Mouse (Mus musculus) midbrain, embryonic 10.5 days (tissue): Measurements from ENCODE around the gene Psmd6. TPM values are rescaled to one million over a fixed set of nuclear protein-coding genes. Genes with fewer than 3 reads are reported as not detected.

Experiments
- DNase-seq: peaks from one replicate; pipeline ENCODE4 v3.0.0-alpha.2; 2017; ENCODE audit warnings: low spot score
- H3K27ac ChIP-seq: fragments of 300-500 bp; sonication (generic); replicated peaks from 2 replicates; pipeline ENCODE4 v1.5.1; 2016; ENCODE audit warnings: mild to moderate bottlenecking
- H3K27me3 ChIP-seq: fragments of 300-500 bp; sonication (generic); 2 replicates; pipeline ENCODE4 v1.6.1; 2016; ENCODE audit warnings: low read depth, mild to moderate bottlenecking; ENCODE audit not compliant: poor library complexity, severe bottlenecking
- H3K36me3 ChIP-seq: fragments of 300-500 bp; sonication (generic); 2 replicates; pipeline ENCODE4 v1.6.1; 2016; ENCODE audit warnings: mild to moderate bottlenecking, moderate library complexity
- H3K4me1 ChIP-seq: fragments of 300-500 bp; sonication (generic); 2 replicates; pipeline ENCODE4 v1.6.1; 2016
- H3K4me3 ChIP-seq: fragments of 300-500 bp; sonication (generic); 2 replicates; pipeline ENCODE4 v1.5.1; 2016; ENCODE audit warnings: mild to moderate bottlenecking, moderate library complexity
- H3K9me3 ChIP-seq: fragments of 300-500 bp; sonication (generic); replicated peaks from 2 replicates; pipeline ENCODE4 v1.6.1; 2016; ENCODE audit warnings: mild to moderate bottlenecking
- WGBS: fragments of 180-500 bp; shearing (Covaris S2); methylation state at CpG from one replicate; pipeline ENCODE4 v1.1.7; 2016; 5-methylcytosine and 5-hydroxymethylcytosine counted together
- polyA plus RNA-seq: library from polyadenylated mRNA; unstranded; fragments of >200 nt; fragmentation: Nextera tagmentation; extraction: Ambion mirVana; gene quantifications from 2 replicates; pipeline ENCODE4 v1.2.1, GENCODE M21; 2016

The Psmd6 gene
- 301 and 307 TPM in 2 replicates for polyA plus RNA-seq

GRCm38 (mm10) chr14:14120230-14121096 is at the start of gene Psmd6:
Gene Psmd6, minus strand, starts transcription at chr14:14120984.
- H3K36me3 ChIP-seq = peaks cover 40% of the 10 kb centered on the region
- peak within 1 kb of the TSS; percentile 92 for H3K27ac ChIP-seq
- no peaks in the 10 kb centered on the region for H3K27me3 ChIP-seq
- H3K9me3 ChIP-seq = 0 out of 2 replicates have a peak, but pooled peaks cover 5% of the 10 kb centered on the region
- peak; percentile 87 for DNase-seq
- peak within 1 kb of the TSS; percentile 84 for H3K4me3 ChIP-seq
- 1% methylated on average over 68 of the region's 68 CpGs for WGBS
- peaks cover 15% of the 10 kb centered on the region for H3K4me1 ChIP-seq

DNA sequence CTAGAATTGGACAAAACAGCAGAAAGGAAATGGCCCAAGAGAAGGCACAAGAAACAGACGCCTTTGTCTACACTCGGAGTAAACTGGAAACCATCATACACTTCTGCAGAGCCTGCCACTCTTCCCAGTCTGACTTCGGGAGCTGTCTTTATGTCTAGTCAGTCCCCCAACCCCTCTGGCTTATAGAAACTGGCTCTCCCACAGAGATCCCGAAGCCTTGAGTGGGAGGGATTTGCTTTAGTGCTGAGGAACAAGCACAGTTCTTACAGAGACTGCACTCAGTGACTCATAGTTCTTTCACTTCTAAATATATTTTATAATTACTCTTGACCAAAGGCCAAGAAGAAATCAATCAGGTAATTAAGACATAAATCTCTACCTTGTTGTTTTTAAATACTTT is 10.1 kb downstream of the Psmd6 start:
- H3K4me3 ChIP-seq = no peak overlapping the region
- no peaks in the 10 kb centered on the region for H3K9me3 ChIP-seq
- 80% methylated on average over 4 of the region's 4 CpGs for WGBS
- peaks cover 68% of the 10 kb centered on the region for H3K36me3 ChIP-seq
- DNase-seq = no peak
- no peak overlapping the region for H3K27ac ChIP-seq
- H3K27me3 ChIP-seq = no peaks in the 10 kb centered on the region
- no peaks in the 10 kb centered on the region for H3K4me1 ChIP-seq

GRCm38 (mm10) chr14:14104930-14105318 is 15.9 kb downstream of the Psmd6 start:
- Histone ChIP-seq H3K9me3 (no peaks in the 10 kb centered on the region), H3K36me3 (peaks cover 43% of the 10 kb centered on the region), H3K4me1 (no peaks in the 10 kb centered on the region), H3K4me3 (no peak overlapping the region), H3K27me3 (no peaks in the 10 kb centered on the region), H3K27ac (no peak overlapping the region)
- WGBS = 90% methylated on average over 2 of the region's 2 CpGs
- no peak for DNase-seq

DNA sequence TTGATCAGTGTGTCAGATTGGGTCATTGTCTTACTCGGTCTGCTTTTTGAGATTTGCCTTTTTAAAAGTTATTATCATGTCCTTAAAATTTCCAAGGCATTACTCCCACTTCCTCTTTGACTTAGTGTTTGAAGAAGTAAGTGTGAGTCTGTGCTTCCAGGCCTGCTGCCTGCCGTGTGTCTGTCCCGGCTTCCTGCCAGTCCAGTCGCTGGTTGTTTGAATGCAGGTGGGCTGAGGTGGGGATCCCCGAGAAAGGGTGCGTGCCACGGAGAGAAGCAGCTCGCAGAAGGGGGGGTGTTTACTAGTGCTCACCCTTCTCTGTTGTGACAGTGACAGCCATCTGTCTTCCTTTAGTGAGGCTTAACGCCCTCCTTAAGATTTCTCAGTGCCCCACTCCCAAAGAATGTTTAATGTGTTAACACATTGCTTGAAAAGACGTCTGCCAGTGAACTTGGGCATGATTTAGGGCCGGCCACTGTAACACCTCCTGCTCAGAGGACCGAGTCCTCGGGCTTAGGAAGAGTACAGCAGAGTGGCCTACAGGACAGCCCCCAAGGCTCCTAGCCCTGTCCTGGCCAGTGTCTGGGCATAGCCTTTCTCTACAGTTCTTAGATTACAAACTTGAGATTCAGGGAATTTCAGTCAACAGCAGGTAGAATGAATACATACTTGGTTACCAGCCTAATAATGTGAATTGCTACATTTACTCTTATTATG is 16.4 kb downstream of the Psmd6 start:
- WGBS = 83% methylated on average over 13 of the region's 13 CpGs
- peaks cover 48% of the 10 kb centered on the region for H3K36me3 ChIP-seq
- H3K27me3 ChIP-seq = no peaks in the 10 kb centered on the region
- no peaks in the 10 kb centered on the region for H3K9me3 ChIP-seq
- no peaks in the 10 kb centered on the region for H3K4me1 ChIP-seq
- DNase-seq = no peak
- H3K4me3 ChIP-seq = no peak overlapping the region
- H3K27ac ChIP-seq = no peak overlapping the region

DNA sequence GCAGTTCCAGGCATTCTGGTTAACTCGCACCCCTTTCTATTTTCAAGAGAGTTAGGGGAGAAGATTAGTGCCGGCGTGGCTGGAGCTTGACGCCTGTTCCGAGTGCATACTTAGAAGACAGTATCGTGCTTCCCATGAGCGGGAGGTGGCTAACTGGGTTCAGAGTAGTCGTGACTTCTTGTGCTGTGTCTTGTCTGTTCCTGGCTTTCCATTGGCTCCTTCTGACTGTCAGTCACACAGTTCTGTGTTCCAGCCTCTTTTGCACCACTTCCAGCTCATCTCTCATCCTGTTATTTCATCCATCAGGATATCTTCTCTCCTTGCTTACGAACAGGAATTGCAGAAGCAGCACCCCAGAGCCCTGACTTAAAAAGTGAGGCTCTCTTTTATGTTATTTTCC is 19.5 kb downstream of the Psmd6 start:
- no peak for DNase-seq
- 92% methylated on average over 9 of the region's 9 CpGs for WGBS
- Histone ChIP-seq H3K27me3 (no peaks in the 10 kb centered on the region), H3K4me1 (no peaks in the 10 kb centered on the region), H3K4me3 (no peak overlapping the region), H3K27ac (no peak overlapping the region), H3K36me3 (peaks cover 51% of the 10 kb centered on the region), H3K9me3 (no peaks in the 10 kb centered on the region)

- Histone ChIP-seq H3K4me3 (no peak overlapping the region), H3K9me3 (no peaks in the 10 kb centered on the region), H3K27ac (no peak overlapping the region), H3K36me3 (peaks cover 56% of the 10 kb centered on the region), H3K27me3 (no peaks in the 10 kb centered on the region), H3K4me1 (no peaks in the 10 kb centered on the region; the same call in 1 of the 2 replicates)
- no peak for DNase-seq
- WGBS = 93% methylated on average over 8 of the region's 8 CpGs
These were observed 20.0 kb downstream of the Psmd6 start for GRCm38 (mm10) chr14:14100773-14101280.

DNA sequence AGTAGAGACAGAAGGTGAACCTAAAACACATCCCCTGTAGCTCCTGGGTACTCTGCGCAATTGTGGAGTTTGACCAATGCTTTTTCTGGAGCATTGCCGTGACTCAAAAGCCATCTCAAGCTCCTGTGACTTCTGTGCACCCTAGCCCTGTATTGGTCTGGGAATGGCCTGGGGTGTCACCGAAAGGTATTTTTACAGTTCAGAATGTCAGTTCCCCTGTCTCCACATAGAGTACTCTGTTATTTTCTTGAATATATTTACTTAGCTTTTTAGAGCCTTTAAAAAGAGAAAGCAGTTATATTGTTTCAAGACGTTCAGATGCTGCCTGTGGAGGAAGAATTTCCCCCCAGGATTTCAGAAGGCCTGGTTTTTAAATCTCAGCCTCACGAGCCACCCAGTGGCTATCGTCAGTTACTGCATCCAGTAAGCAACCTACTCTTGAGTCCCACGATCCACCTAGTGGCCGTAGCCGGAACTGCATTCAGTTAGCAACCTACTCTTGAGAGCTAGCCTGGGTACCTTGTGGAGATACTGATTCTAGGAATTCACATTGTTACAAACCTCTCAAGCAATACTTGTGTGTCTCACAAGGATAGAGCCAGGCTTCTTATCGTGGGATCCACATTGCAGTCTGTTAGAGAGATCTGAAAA is 22.3 kb downstream of the Psmd6 start:
- H3K27ac ChIP-seq = no peak overlapping the region
- peak; percentile 86 for DNase-seq
- 29% methylated on average over 10 of the region's 10 CpGs for WGBS
- no peaks in the 10 kb centered on the region for H3K27me3 ChIP-seq
- H3K36me3 ChIP-seq = peaks cover 54% of the 10 kb centered on the region
- no peak overlapping the region for H3K4me3 ChIP-seq
- no peaks in the 10 kb centered on the region for H3K9me3 ChIP-seq
- H3K4me1 ChIP-seq = peaks cover 8% of the 10 kb centered on the region

DNA sequence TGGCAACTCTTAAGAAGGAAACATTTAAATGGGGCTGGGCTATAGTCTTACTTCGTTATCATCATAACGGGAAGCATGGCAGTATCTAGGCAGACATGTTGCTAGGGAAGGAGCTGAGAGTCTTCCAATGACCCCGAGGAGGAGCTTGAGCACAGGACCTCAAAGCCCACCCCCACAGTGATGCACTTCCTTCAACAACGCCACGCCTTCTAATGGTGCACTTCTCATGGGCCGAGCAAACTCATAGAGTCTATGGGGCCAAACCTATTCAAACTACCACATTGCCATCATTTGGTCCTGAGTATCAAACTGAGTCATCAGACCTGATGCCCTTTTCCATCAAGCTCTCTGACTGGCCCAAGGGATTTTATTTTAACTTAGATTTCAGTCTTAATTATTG is 30.2 kb downstream of the Psmd6 start:
- Histone ChIP-seq H3K27me3 (no peaks in the 10 kb centered on the region), H3K4me3 (no peak overlapping the region), H3K27ac (no peak overlapping the region), H3K4me1 (peaks cover 8% of the 10 kb centered on the region), H3K9me3 (no peaks in the 10 kb centered on the region), H3K36me3 (peaks cover 59% of the 10 kb centered on the region)
- 96% methylated on average over 6 of the region's 6 CpGs for WGBS
- DNase-seq = no peak

- WGBS = 95% methylated on average over 9 of the region's 9 CpGs
- Histone ChIP-seq H3K4me3 (no peak overlapping the region), H3K27me3 (no peaks in the 10 kb centered on the region), H3K9me3 (no peaks in the 10 kb centered on the region), H3K4me1 (no peaks in the 10 kb centered on the region), H3K27ac (no peak overlapping the region), H3K36me3 (peaks cover 55% of the 10 kb centered on the region)
- DNase-seq = no peak
These were observed 32.6 kb downstream of the Psmd6 start for GRCm38 (mm10) chr14:14088016-14088791.

DNA sequence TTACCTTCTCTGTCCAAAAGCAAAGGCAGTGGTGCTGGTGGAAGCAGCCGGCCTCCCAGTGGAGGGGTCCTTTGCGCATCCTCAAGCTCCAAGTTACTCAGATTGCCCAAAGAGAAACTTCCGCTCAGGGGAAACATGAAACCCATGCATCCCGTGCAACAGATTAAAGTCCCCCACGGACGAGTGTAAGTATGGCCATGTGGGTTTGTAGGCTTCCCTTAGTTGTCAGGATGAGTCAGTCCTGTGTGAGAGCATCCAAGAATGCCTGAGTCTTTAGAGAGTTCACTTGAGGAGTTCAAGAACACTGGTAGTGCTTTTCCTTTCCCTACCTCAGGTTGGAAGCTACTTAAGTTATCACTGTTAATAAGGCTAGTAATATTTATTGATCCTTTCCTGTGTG is 33.4 kb downstream of the Psmd6 start:
- WGBS = 86% methylated on average over 6 of the region's 6 CpGs
- Histone ChIP-seq H3K4me3 (no peak overlapping the region), H3K27me3 (no peaks in the 10 kb centered on the region), H3K36me3 (peaks cover 46% of the 10 kb centered on the region), H3K27ac (no peak overlapping the region), H3K4me1 (no peaks in the 10 kb centered on the region), H3K9me3 (no peaks in the 10 kb centered on the region)
- DNase-seq = no peak

GRCm38 (mm10) chr14:14086711-14087263 is 34.0 kb downstream of the Psmd6 start:
- WGBS = 87% methylated on average over 4 of the region's 4 CpGs
- Histone ChIP-seq H3K9me3 (no peaks in the 10 kb centered on the region), H3K36me3 (peaks cover 41% of the 10 kb centered on the region), H3K4me3 (no peak overlapping the region), H3K27me3 (no peaks in the 10 kb centered on the region), H3K4me1 (no peaks in the 10 kb centered on the region), H3K27ac (no peak overlapping the region)
- no peak for DNase-seq

- no peak overlapping the region for H3K27ac ChIP-seq
- WGBS = 96% methylated on average over 8 of the region's 8 CpGs
- H3K36me3 ChIP-seq = peaks cover 15% of the 10 kb centered on the region; the same call in 1 of the 2 replicates
- H3K27me3 ChIP-seq = no peaks in the 10 kb centered on the region
- H3K4me3 ChIP-seq = no peak overlapping the region
- H3K9me3 ChIP-seq = no peaks in the 10 kb centered on the region
- no peak for DNase-seq
- no peaks in the 10 kb centered on the region for H3K4me1 ChIP-seq
These were observed 37.0 kb downstream of the Psmd6 start for GRCm38 (mm10) chr14:14083811-14084210.
